In the genomic region with DNA sequence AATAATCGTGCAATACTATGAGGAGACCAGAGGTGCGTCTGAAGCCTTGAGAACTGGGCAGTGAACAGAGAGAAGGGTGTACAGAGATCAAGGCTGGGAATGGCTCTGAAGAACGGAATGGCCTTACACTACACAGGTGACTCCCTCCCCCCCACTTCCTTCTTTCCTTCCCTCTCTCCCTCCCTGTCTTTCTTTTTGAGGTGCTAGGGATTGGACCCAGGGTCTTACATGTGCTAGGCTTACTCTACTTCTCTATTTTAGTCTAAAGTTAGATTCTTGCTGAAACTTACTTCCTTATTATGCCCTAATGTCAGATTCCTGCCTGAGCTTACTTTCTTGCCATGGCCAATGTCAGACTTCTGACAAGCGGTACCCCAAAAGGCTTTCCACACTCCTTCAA, we compare ENCODE assay signal across 15 mouse cellular contexts.
"Had no signal": no experiment of that assay in that cellular context is flagged by ENCODE, and none has a peak within 500 bp of the region (broad histone marks: within the 10 kb centered on the region; RNA-seq: fewer than 3 reads in every experiment).

No protein-coding gene starts in this region.

- H3K27ac ChIP-seq: midbrain, embryonic 10.5 days; midbrain, embryonic 12.5 days; neural tube, embryonic 12.5 days; stomach, embryonic 15.5 days; stomach, postnatal 0 days had no signal

- H3K4me2 ChIP-seq: lung, embryonic 14.5 days; midbrain, embryonic 12.5 days; neural tube, embryonic 12.5 days; stomach, embryonic 15.5 days had no signal

- ATAC-seq: midbrain, embryonic 16.5 days had no signal

- H3K9ac ChIP-seq: lung, embryonic 14.5 days; midbrain, embryonic 12.5 days; neural tube, embryonic 12.5 days; stomach, embryonic 15.5 days had no signal

- H3K27me3 ChIP-seq: midbrain, embryonic 12.5 days; neural tube, embryonic 12.5 days; stomach, embryonic 15.5 days had no signal

- DNase-seq: lung, adult 18-20 months; lung, embryonic 14.5 days; lung, postnatal 10 days; lung, postnatal 4 days; midbrain, embryonic 14.5 days; right cerebral cortex, postnatal 14 days; thymus, adult 2 months; thymus, postnatal 25 days; thymus, postnatal 4 days had no signal

- H3K4me1 ChIP-seq: midbrain, embryonic 10.5 days; midbrain, embryonic 12.5 days; neural tube, embryonic 12.5 days; stomach, embryonic 15.5 days had no signal

- H3K9me3 ChIP-seq: midbrain, embryonic 10.5 days; midbrain, embryonic 12.5 days; neural tube, embryonic 12.5 days; stomach, embryonic 15.5 days had no signal

- H3K4me3 ChIP-seq: midbrain, embryonic 10.5 days; midbrain, embryonic 12.5 days; neural tube, embryonic 12.5 days; stomach, embryonic 15.5 days had no signal

- H3K36me3 ChIP-seq: midbrain, embryonic 10.5 days; midbrain, embryonic 12.5 days; neural tube, embryonic 12.5 days; stomach, embryonic 15.5 days had no signal
